Mouse (Mus musculus) heart, adult 11 months (tissue): ENCODE measurements around the gene Eef1akmt3.

Experiments used
- DNase-seq: peaks from one replicate; pipeline ENCODE4 v3.0.0; 2022

The Eef1akmt3 gene

DNA sequence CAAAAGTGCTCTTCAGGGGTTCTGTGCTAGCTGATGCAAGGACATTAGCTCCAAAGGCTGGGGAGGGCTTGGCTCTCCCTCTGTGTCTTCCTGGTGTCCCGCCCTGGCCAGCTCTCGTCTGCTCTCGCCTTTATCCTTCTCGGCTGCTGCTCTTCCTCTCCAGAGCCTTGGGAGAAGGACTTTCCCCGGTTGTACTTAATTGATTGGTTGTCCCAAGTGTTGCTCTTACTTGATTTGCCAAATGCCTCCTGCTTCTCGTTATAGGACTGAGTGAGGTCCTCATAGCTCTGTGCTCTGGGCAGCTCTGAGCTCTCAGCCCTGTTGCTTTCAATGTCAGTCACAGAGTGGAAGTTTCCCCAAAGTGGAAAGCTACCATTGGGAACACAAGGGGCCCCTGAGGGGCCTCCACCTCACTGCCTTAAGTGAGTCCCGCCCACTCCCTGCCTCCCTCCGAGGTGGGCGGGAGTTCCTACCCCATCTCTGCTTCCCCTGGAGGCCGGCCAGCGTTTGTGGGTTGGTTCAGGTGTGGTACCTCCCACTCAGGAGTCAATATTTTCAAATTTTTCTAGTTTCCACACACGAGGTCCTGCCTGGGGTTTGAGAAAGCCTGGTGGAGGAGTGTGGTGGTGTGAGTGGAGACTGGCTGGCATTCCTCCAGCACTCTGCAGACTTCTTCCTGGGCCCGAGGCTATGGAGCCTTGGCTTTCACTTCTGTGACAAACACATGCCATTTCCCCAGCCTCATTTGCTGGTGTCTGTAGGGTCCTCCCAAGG is 43.8 kb downstream of the Eef1akmt3 start:
- DNase-seq: peak; percentile 93

DNA sequence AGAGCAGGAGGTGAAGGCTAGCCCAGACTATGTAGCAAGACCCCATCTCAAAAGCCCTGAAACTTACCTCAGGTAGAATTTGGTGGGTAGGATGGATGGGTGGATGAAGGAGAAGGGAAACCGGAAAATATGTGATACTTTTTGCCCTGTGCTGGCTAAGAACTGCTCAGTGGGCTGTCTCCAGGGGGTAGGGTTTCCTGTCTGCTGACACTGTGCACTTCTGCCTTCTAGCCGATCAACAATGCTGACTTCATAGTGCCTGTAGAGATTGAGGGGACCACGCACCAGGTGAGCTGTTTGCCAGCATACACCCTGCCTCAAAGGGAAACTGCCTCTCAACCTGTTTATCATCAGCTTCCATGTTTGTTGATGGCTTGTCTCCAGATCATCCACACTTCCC is 47.7 kb downstream of the Eef1akmt3 start:
- DNase-seq: no peak

DNA sequence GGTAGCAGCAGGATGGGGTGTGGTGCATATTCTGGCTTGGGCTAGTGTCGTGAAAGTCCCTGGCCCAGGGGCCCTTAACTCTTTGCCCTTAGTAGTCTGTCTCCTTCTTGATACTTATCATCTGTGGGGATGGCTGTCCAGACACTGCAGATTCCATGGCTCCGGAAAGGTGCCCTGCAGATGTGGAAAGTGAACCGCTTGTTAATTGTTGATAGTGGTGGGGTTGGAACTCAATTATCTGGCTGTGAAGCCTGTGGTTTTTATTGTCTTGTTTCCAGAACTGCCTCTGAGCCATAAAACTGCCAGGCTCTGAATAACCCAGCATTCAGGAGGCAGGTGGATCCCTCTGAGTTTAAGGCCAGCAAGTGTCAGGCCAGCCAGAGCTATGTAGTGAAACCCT is 49.6 kb downstream of the Eef1akmt3 start:
- no peak for DNase-seq

DNA sequence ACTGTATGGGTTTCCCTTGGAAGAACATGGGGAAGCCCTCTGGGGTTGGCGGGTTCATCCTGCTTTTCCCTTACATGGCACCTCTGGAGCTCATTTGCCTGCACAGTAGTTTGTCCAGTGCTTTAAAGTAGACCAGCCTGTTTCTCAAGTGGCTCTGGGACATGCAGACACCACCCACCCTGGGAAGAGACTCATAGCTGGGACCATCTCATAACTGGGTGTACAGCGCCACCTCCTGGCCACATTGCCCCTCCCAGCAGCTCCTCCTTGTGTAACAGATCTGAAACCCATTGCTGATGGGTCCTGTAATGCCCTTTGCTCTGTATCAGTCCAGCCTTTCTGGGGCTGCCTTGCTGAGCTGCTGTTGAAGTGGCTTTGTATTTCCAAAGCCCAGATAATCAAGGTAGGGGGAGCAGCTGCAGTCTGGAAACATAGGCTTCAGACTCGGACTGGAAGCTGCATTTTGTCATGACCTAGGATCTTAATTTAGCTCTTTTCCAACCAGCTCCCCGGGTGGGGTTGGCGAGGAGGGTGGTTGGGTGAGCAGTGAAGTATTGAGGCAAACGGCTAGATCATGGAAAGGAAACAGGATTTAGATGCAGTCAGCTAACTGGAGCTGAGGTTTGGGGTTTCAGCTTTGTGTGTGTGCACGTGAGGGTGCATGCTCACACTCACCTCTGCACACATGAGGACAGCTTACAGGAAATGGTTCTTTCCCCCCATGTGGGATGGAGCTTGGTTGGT is 50.8 kb downstream of the Eef1akmt3 start:
- peak; percentile 98 for DNase-seq

DNA sequence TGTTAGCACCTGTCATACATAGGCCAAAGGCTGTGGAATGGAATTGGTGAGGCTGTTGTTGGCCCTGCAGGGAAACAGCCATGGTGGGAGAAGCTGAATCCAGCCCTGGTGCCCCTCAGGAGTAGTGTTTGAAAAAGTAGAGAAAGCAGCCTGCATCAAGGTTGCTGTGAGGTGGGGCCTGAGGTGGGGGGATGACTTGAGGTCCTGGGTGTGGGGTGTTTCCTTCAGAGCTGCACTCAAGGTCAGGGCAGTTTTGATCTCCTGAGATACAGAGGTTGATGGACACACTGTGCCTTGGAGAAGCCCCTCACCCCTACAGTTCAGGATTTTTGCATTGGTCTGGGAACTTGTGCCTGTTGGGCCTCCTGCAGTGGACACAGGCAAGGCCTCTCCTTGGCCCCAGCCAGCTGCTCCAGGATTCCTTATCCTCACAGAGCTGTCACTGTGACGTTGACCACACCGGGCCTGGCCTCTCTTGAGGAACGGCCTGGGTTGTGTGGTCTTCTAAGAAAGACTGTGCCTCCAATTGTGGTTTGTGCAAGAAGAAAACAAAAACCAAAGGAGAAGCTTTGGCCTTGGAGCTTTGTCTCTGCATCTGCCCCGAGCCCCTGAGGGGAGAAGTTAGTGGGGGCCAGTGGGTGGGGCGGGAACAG is 52.7 kb downstream of the Eef1akmt3 start:
- DNase-seq: peak; percentile 92

DNA sequence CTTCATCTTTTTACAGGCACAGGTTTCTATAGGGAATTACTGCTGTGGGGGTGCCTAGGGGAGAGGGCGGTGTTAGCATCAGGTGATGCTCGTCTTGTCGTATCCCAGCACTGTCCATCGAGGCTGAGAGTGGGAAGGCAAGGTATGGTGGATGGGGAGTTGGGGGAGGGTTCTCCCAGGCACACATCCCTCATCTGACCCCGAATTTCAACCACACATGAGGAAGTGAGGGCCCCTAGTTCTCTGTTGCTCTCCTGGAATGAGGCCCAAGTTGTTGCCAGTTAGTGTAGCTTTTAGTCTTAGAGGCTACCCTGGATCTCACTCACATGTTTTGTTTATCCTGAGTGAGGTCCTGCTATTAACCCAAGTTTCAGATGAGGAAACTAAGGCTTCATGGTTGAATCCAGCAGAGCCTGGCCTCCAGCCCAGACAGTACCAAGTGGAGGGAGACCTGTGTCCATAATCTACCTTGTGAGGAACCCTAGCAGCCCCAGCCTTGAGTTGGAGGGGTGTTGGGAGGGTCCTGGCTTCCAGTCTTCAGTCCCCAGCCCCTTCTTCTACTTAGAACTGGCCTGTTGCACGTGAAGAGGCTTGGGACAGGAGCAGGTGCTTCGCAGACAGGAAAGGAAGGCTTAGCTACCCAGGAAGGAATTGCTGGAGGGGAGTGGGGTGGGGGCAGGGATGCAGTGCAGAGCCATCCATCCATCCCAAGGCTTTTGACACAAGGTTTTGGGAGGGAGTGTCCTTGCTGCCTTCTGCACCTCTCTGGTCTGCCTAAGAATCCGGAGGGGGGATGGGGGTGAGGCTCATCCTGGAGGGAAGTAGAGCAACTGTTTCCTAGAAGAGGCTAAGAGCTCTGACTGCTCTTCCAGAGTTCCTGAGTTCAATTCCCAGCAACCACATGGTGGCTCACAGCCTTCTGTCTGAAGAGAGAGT is 53.9 kb downstream of the Eef1akmt3 start:
- peak; percentile 95 for DNase-seq

DNA sequence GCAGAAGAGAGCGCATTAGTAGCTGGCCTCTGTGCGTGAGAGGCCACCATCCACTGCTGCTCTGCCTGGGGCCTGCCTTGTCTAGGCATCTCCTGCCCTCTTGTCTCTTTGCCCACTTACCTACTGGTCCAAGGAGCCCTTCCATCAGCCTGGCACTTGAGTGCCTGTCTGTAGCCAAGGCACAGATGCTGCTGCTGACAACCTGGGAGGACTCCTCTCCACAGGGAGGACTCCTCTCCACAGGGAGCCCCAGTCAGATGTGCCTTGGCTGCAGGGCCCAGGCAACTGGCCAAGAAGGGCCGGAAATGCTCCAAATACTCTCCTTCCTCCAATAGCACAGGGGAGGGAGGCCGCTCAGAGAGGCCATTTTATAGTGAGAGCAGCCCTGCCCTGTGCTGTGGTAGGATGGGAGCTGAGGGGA is 54.8 kb downstream of the Eef1akmt3 start:
- DNase-seq: peak; percentile 100

DNA sequence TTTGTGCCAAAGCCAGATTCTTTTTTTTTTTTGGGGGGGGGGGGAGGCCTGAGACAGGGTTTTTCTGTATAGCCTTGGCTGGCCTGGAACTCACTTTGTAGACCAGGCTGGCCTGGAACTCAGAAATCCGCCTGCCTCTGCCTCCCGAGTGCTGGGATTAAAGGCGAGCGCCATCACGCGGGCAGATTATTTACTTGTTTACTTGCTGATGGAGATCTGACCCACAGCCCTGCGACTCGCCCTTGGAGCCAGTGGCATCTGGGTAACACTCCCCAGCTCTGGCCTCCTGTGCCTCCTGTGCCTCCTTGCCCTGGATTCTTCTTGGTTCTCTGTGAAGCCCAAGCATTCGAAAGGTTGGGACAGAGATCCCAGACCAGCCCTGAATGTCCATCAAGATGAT is 55.7 kb downstream of the Eef1akmt3 start:
- DNase-seq: no peak

DNA sequence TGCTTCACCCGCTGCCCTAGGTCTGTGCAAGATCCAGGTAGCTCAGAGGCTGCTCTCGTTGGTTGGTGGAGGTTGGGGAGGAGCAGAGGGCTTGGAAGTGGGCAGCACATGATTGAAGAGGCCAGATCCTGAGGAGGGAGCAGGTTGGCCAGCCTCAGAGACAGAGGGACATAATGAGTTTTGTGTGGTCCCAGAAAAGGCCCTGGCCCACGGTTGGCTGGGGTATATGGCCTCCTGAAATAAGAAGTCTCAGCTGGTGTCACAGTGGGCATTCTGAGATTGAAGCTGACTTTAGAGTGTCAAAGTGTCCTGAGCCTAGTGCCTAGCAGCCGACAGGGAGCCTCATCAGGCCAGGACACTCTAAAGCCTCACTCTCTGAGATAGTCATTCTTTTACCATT is 56.2 kb downstream of the Eef1akmt3 start:
- DNase-seq: no peak

DNA sequence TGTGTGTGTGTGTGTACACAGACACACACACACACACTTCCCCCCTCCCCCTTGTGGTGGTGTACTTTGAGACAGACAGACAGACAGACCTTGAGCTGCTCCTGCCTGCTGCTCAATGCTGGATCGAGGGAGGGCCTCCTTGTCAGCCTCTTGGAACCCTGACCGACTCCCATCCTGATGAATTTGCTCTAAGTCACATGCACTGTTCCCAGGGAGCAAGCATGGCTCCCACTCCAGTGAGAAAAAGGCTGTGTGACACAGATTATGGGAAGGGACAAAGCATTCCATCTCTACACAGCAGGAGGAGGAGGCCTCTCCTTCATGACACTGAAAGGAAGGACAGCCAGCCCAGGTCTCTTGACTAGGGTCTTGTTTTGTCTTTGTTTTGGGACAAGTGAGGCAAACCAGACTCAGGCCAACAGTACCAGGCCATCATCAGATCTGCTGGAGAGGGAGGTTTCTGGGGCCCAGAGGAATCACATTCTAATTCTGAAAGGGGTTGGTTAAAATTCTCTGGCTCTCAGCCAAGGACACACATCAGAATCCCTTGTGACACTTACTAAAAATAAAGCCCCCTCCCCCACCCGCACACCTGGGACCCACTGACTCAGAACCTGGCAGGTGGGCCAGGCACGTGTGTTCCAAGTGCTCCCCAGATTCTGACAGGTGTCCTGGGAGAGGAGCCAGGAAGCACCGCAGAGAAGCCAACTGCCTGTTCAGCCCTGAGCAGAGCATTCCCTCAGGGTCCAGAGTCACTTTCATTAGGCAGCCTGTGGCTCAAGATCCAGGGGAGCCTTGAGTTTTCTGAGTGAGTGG is 56.9 kb downstream of the Eef1akmt3 start:
- peak; percentile 95 for DNase-seq

DNA sequence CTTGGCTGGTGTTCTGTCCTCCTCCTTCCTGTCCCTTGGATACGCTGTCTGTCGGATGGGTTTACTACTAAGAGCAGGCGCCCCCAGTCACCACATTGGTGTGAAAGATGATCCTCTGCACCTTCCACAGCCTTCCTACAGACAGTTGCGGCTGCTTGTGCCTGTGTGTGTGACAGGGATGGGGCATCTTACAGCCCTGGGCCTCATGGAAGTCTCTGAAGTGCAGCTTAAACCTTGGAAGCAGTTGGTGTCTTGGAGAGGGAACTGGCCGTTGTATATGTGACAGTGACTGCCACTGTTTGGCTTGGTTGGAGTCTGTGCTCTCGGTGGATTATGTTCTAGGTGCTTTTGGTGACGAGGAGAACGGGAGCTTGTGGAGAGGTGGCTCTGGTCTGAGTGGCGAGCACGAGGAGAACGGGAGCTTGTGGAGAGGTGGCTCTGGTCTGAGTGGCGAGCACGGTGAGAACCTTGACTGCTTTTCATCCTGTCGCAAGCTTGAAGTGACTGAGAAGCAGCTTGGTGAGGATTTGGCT is 58.1 kb downstream of the Eef1akmt3 start:
- DNase-seq: peak; percentile 92

DNA sequence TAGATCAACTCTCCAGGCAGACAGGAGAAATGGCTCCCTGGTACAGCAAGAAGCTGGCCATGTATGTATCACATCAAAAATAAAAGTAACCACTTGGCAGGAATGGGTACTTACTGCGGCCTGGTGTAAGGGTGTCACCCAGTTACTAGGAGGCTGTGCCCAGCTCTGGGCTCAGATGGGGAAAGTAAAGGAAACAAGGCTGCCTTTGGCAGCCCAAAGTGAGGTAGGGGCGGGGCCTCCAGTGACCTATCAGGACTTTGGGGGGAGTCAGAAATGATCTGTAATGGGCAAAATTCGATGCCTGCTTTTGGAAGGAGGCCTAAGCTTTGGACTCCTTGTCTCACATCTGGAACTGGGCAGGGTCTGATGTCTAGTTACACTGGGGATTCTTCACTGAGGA is 59.6 kb downstream of the Eef1akmt3 start:
- DNase-seq: peak; percentile 96
